Mouse (Mus musculus) midbrain, embryonic 13.5 days (tissue): Measurements from ENCODE around the gene Snd1. TPM values are rescaled to one million over a fixed set of nuclear protein-coding genes. Genes with fewer than 3 reads are reported as not detected.

Experiments
- ATAC-seq: fragments of 200-750 bp; cut with Nextera tagmentation; 2 replicates; pipeline ENCODE4 v1.8.0; 2017; ENCODE audit warnings: mild to moderate bottlenecking, moderate TSS enrichment, moderate library complexity
- H3K27ac ChIP-seq: fragments of 300-500 bp; sonication (generic); 2 replicates; pipeline ENCODE4 v1.5.1; 2015; ENCODE audit warnings: inconsistent platforms, mild to moderate bottlenecking, moderate library complexity
- H3K27me3 ChIP-seq: fragments of 300-500 bp; sonication (generic); 2 replicates; pipeline ENCODE4 v1.6.1; 2015; ENCODE audit warnings: mild to moderate bottlenecking, inconsistent platforms
- H3K36me3 ChIP-seq: fragments of 300-500 bp; sonication (generic); 2 replicates; pipeline ENCODE4 v1.6.1; 2015; ENCODE audit warnings: mild to moderate bottlenecking, inconsistent platforms
- H3K4me1 ChIP-seq: fragments of 300-500 bp; sonication (generic); replicated peaks from 2 replicates; pipeline ENCODE4 v1.6.1; 2015; ENCODE audit warnings: inconsistent platforms
- H3K4me2 ChIP-seq: fragments of 300-500 bp; sonication (generic); replicated peaks from 2 replicates; pipeline ENCODE4 v1.6.1; 2015; ENCODE audit warnings: moderate library complexity, mild to moderate bottlenecking, inconsistent platforms
- H3K4me3 ChIP-seq: fragments of 300-500 bp; sonication (generic); replicated peaks from 2 replicates; pipeline ENCODE4 v1.5.1; 2015; ENCODE audit warnings: mild to moderate bottlenecking, inconsistent platforms
- H3K9ac ChIP-seq: fragments of 300-500 bp; sonication (generic); replicated peaks from 2 replicates; pipeline ENCODE4 v1.6.1; 2015; ENCODE audit warnings: mild to moderate bottlenecking, inconsistent platforms
- H3K9me3 ChIP-seq: fragments of 300-500 bp; sonication (generic); 2 replicates; pipeline ENCODE4 v1.6.1; 2016; ENCODE audit warnings: mild to moderate bottlenecking, inconsistent platforms
- WGBS: fragments of 180-500 bp; shearing (Covaris S2); methylation state at CpG from one replicate; pipeline ENCODE4 v1.1.7; 2015; 5-methylcytosine and 5-hydroxymethylcytosine counted together
- polyA plus RNA-seq: library from polyadenylated mRNA; unstranded; fragments of >200 nt; fragmentation: Nextera tagmentation; extraction: Ambion mirVana; gene quantifications from 2 replicates; pipeline ENCODE4 v1.2.1, GENCODE M21; 2015

The Snd1 gene
- polyA plus RNA-seq, 1 experiment from 2014 or later, result 86.5 TPM

DNA sequence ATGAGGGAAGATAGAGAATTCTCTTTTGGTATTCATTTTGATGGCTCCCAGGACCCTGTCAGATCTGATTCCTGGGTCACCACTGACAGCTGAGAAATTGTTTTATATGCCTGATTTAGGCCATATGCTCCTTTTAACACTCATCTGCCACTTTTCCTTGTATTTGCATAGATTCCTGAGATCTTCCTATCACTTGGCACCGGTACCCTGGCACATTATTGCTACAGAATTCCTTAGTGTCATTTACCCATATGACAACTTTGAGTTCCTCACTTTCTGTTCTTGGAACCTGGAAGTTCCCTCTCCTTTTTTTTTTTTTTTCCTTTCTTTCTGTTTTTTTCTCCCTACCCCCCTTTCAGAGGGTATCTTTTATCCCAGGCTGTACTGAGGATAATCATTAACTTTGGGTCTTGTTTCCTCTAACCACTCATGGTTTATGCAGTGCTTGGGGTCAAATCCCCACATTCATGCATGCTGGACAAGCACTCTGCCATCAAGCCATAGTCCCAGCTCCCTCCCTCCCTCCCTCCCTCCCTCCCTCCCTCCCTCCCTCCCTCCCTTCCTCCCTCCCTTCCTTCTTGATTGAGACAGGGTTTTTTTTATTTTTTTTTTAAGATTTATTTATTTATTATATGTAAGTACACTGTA, 13.4 kb downstream of the Snd1 start:
- Histone ChIP-seq H3K9ac (no peak overlapping the region), H3K9me3 (no peaks in the 10 kb centered on the region), H3K27me3 (no peaks in the 10 kb centered on the region), H3K4me1 (peaks cover 8% of the 10 kb centered on the region), H3K36me3 (peaks cover 14% of the 10 kb centered on the region), H3K4me2 (no peak overlapping the region), H3K4me3 (no peak overlapping the region), H3K27ac (no peak overlapping the region)
- no peak for ATAC-seq
- 94% methylated on average over 1 of the region's 1 CpGs for WGBS

GRCm38 (mm10) chr6:28490612-28491011, 15.7 kb downstream of the Snd1 start:
- H3K27me3 ChIP-seq, result no peaks in the 10 kb centered on the region
- no peak overlapping the region for H3K27ac ChIP-seq
- H3K9ac ChIP-seq, result no peak overlapping the region
- no peaks in the 10 kb centered on the region for H3K4me1 ChIP-seq
- peaks cover 16% of the 10 kb centered on the region for H3K36me3 ChIP-seq
- H3K4me3 ChIP-seq, result no peak overlapping the region
- H3K4me2 ChIP-seq, result no peak overlapping the region
- no peaks in the 10 kb centered on the region for H3K9me3 ChIP-seq
- no peak for ATAC-seq
- 95% methylated on average over 5 of the region's 5 CpGs for WGBS

DNA sequence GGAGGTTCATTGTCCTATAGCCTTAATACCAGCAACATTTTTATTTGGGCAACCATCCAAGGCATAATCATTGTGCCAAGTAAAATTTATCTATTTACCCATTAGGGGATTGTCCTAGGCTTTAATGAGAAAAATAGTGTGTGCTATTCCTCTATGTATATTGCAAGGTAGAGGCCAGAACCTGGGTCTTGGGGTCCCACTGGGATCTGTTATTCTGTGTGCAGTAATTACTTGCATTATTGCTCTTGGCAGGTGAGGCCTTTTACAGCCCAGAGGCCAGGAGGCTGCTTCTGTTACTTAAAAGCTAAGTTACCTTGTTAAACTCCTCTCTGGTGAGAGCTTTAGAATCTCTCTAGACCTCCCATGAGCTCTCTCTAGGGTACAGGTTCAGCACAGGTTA, 16.3 kb downstream of the Snd1 start:
- Histone ChIP-seq H3K9me3 (no peaks in the 10 kb centered on the region), H3K4me1 (no peaks in the 10 kb centered on the region), H3K4me3 (no peak overlapping the region), H3K4me2 (no peak overlapping the region), H3K36me3 (peaks cover 16% of the 10 kb centered on the region), H3K27me3 (no peaks in the 10 kb centered on the region), H3K27ac (no peak overlapping the region), H3K9ac (no peak overlapping the region)
- ATAC-seq, result no peak

- H3K9me3 ChIP-seq, result no peaks in the 10 kb centered on the region
- H3K27ac ChIP-seq, result no peak overlapping the region
- no peak overlapping the region for H3K4me3 ChIP-seq
- H3K4me1 ChIP-seq, result peaks cover 7% of the 10 kb centered on the region; the same call in 1 of the 2 replicates
- ATAC-seq, result no peak
- WGBS, result 82% methylated on average over 5 of the region's 5 CpGs
- H3K36me3 ChIP-seq, result peaks cover 8% of the 10 kb centered on the region
- no peak overlapping the region for H3K9ac ChIP-seq
- H3K27me3 ChIP-seq, result no peaks in the 10 kb centered on the region
- no peak overlapping the region for H3K4me2 ChIP-seq
Observed at GRCm38 (mm10) chr6:28497837-28498236, 22.9 kb downstream of the Snd1 start.

DNA sequence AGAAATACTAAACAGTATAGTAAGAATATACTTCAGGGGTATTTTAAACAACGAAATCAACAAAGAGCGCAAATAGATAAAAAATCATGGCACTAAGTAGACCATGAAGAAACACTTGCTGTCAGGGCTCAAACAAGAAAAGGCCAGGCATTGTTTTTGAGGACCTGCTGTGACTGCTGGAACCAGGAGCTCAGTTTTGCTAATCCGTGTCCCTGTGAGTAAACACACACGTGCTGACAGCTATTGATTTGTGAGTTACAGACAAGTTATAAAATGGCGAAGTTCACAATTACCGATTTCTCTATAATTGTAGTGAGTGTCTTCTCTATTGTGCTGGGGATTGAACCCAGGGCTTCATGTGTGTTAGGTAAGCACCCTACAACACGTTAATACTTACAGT, 27.6 kb downstream of the Snd1 start:
- H3K9me3 ChIP-seq, result no peaks in the 10 kb centered on the region
- no peak overlapping the region for H3K27ac ChIP-seq
- 82% methylated on average over 7 of the region's 7 CpGs for WGBS
- H3K4me3 ChIP-seq, result no peak overlapping the region
- no peaks in the 10 kb centered on the region for H3K27me3 ChIP-seq
- H3K36me3 ChIP-seq, result no peaks in the 10 kb centered on the region
- no peak overlapping the region for H3K4me2 ChIP-seq
- H3K9ac ChIP-seq, result no peak overlapping the region
- H3K4me1 ChIP-seq, result peaks cover 7% of the 10 kb centered on the region; the same call in 1 of the 2 replicates
- ATAC-seq, result no peak

GRCm38 (mm10) chr6:28503148-28503547, 28.2 kb downstream of the Snd1 start:
- Histone ChIP-seq H3K9ac (no peak overlapping the region), H3K9me3 (no peaks in the 10 kb centered on the region), H3K27me3 (no peaks in the 10 kb centered on the region), H3K27ac (no peak overlapping the region), H3K4me2 (no peak overlapping the region), H3K4me1 (peaks cover 4% of the 10 kb centered on the region; the same call in 1 of the 2 replicates), H3K4me3 (no peak overlapping the region), H3K36me3 (no peaks in the 10 kb centered on the region)
- no peak for ATAC-seq
- WGBS, result 94% methylated on average over 4 of the region's 4 CpGs

GRCm38 (mm10) chr6:28504611-28505010, 29.7 kb downstream of the Snd1 start:
- no peak for ATAC-seq
- H3K9me3 ChIP-seq, result no peaks in the 10 kb centered on the region
- H3K4me2 ChIP-seq, result no peak overlapping the region
- WGBS, result 92% methylated on average over 7 of the region's 7 CpGs
- H3K27ac ChIP-seq, result no peak overlapping the region
- H3K36me3 ChIP-seq, result no peaks in the 10 kb centered on the region
- H3K4me1 ChIP-seq, result no peaks in the 10 kb centered on the region
- no peak overlapping the region for H3K4me3 ChIP-seq
- no peak overlapping the region for H3K9ac ChIP-seq
- H3K27me3 ChIP-seq, result no peaks in the 10 kb centered on the region

DNA sequence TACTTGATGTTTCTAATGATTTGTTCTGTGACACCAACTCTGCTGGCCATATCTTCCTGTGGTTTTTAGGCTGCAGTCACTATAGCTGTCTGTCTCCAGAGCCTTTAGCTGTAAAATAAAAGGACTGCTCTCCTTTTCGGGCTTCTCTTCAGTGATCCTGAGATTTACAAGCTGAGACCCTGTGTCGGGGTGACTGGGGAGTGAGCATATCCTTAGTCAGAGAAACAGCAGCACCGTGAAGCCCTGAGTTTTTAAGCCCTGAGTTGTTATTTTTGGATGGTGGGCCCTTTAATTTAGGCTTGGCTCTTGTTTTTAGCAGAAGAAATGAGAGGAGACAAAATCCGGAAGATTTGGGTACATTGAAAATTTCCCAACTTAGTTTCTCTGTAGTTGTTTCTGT, 32.8 kb downstream of the Snd1 start:
- Histone ChIP-seq H3K27ac (no peak overlapping the region), H3K36me3 (peaks cover 2% of the 10 kb centered on the region), H3K4me2 (no peak overlapping the region), H3K9ac (no peak overlapping the region), H3K4me3 (no peak overlapping the region), H3K27me3 (no peaks in the 10 kb centered on the region), H3K9me3 (no peaks in the 10 kb centered on the region), H3K4me1 (no peaks in the 10 kb centered on the region)
- 89% methylated on average over 4 of the region's 4 CpGs for WGBS
- no peak for ATAC-seq

DNA sequence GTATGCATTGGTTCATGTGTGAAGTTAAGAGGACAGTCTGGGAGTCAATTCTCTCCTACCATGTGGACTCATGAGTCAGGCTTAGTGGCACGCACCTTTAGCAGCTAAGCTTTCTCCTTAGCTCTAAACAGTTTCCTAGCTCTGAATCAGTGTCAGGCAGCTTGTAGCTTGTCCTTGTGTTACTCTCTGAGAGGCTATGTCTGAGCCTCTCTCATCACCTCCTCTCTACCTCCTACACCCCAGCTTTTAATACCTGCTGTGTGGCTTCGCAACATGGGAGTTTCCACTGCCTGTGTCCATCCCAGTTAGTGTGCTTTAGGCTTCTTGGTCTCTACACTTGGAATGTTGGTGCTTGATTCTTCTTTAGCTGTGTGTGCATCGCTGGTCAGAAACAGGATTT, 39.3 kb downstream of the Snd1 start:
- Histone ChIP-seq H3K36me3 (peaks cover 24% of the 10 kb centered on the region), H3K27me3 (no peaks in the 10 kb centered on the region), H3K27ac (no peak overlapping the region), H3K9me3 (no peaks in the 10 kb centered on the region), H3K9ac (no peak overlapping the region), H3K4me2 (no peak overlapping the region), H3K4me3 (no peak overlapping the region), H3K4me1 (peaks cover 21% of the 10 kb centered on the region)
- WGBS, result 93% methylated on average over 3 of the region's 3 CpGs
- no peak for ATAC-seq

DNA sequence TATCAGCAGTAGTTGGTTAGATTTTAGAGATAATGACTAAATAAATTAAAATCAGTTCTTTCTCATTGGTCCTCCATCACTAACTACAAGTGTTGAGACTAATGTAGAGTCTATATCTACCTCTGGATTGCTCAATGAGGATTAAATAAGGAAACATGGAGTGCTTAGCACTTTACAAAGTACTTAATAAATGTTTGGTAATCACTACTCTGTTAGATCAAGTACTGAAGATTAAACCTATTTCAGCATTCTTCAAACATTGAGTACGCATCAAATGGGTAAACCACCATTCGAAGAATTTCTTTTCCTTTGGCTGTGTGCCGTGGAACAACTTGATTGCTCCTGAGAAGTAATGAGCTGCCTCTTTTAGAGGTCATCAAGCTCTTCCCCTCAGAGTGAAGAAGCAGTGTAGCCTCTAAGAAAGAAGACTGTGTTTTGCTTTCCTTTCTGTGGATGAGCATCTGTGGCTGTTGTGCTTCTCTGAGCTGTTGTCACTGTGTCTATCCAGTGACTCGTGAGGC, 40.0 kb downstream of the Snd1 start:
- Histone ChIP-seq H3K4me2 (no peak overlapping the region), H3K4me1 (peaks cover 21% of the 10 kb centered on the region), H3K27ac (no peak overlapping the region), H3K9me3 (no peaks in the 10 kb centered on the region), H3K27me3 (no peaks in the 10 kb centered on the region), H3K9ac (no peak overlapping the region), H3K36me3 (peaks cover 24% of the 10 kb centered on the region), H3K4me3 (no peak overlapping the region)
- no peak for ATAC-seq
- WGBS, result 95% methylated on average over 4 of the region's 4 CpGs

GRCm38 (mm10) chr6:28516618-28517017, 41.7 kb downstream of the Snd1 start:
- peak; percentile 89 for ATAC-seq
- H3K27ac ChIP-seq, result no peak overlapping the region

DNA sequence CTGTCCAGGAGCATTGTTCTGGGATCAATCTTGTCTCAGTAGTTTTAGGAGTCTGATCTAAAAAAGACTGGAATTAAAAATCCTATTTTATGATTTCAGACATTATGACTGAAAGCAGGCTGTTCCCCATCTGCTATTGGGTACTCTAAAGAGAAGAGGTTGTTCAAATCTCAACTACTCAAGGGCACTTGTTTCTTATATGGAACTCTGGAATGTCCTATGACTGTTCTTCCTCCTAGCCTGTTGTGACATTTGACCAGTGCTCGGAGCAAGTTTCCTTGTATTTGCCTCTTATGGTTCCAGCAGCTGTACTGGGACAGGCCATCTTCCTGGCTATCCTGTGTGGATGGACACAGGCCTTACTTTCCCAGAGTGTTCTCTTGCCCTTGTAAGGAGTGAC, 42.1 kb downstream of the Snd1 start:
- ATAC-seq, result no peak

More at GRCm38 (mm10) chr6:28516618-28517017, 41.7 kb downstream of the Snd1 start:
- H3K4me1 ChIP-seq, result peaks cover 21% of the 10 kb centered on the region
- peaks cover 38% of the 10 kb centered on the region for H3K36me3 ChIP-seq
- H3K4me2 ChIP-seq, result no peak overlapping the region
- 18% methylated on average over 2 of the region's 2 CpGs for WGBS
- H3K27me3 ChIP-seq, result no peaks in the 10 kb centered on the region
- H3K9me3 ChIP-seq, result no peaks in the 10 kb centered on the region
- no peak overlapping the region for H3K4me3 ChIP-seq
- H3K9ac ChIP-seq, result no peak overlapping the region

DNA sequence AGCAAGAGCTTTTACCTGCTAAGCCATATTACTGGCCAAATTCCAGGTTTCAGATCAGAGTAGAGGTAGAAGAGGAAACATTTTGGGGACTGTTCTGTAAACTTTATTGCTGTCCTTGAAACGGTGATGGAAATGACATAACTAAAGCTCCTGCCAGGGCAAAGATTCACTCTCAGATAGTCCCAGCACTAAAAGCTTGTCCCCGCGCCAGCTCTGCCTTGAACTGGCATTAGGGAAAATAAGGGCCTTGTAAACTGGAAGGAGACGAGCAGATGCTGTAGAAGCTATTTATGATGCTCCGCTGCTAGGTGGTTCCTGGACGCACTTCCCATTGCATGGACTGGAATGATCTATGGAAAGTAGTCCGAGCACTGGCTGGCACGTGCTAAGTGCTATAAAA, 44.5 kb downstream of the Snd1 start:
- Histone ChIP-seq H3K4me3 (no peak overlapping the region), H3K4me1 (peaks cover 21% of the 10 kb centered on the region), H3K36me3 (peaks cover 37% of the 10 kb centered on the region), H3K27me3 (no peaks in the 10 kb centered on the region), H3K9ac (no peak overlapping the region), H3K9me3 (no peaks in the 10 kb centered on the region), H3K4me2 (no peak overlapping the region), H3K27ac (no peak overlapping the region)
- no peak for ATAC-seq
- WGBS, result 95% methylated on average over 8 of the region's 8 CpGs

More for the DNA sequence above, 42.1 kb downstream of the Snd1 start:
- H3K4me2 ChIP-seq, result no peak overlapping the region
- 74% methylated on average over 1 of the region's 1 CpGs for WGBS
- no peak overlapping the region for H3K4me3 ChIP-seq
- no peaks in the 10 kb centered on the region for H3K9me3 ChIP-seq
- peaks cover 40% of the 10 kb centered on the region for H3K36me3 ChIP-seq
- no peaks in the 10 kb centered on the region for H3K27me3 ChIP-seq
- H3K4me1 ChIP-seq, result peaks cover 21% of the 10 kb centered on the region
- H3K27ac ChIP-seq, result 0 out of 2 replicates have a peak overlapping the region, but pooled peaks have one; percentile 16
- no peak overlapping the region for H3K9ac ChIP-seq
